Mouse (Mus musculus): ENCODE measurements around the gene Dctd. TPM values are rescaled to one million over a fixed set of nuclear protein-coding genes. Genes with fewer than 3 reads are reported as not detected.
"Not testable (repeated sequence)": the region's sequence is repeated elsewhere in the genome, so short reads cannot be mapped to it uniquely, and the experiment has no call there.

The Dctd gene
- polyA plus RNA-seq, 2 experiments from 2014 or later: 5.6 to 9.5 TPM

GRCm38 (mm10) chr8:48146449-48146848 is 47.6 kb downstream of the Dctd start:
- ATAC-seq: no peak

DNA sequence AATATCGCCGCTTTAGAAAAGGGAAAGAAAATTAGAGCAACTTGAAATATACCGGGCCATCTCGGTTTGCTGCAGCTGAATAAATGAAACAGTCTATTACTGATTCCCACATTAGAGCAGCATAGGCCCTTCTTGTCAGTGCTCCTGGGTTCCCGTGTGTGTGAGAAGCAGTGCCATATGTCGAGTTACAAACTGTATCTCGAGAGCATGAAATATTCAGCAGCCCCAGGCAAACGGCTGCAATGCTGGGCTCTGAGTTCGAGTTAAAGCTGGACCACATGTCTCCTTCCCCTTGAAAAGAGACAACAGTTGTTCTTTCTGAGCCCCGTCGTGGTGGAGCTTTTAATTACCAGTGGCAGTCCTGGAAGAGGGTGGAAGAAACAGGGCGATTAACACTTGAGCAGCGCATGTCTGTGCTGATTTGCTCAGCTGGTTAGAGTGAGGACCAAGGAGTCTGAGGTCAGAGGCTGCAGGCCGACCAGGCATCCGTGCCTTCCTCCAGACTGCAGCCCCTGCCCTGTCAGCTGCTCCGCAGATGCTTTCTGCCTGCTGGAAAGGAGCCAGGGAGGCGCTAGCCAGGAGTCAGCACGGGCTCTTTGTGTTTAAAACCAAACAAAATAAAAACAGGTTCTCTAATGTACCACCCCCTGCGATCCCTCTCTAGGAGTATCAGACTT is 53.3 kb downstream of the Dctd start:
- no peak for ATAC-seq

GRCm38 (mm10) chr8:48153360-48154121 is 54.6 kb downstream of the Dctd start:
- no peak for ATAC-seq

DNA sequence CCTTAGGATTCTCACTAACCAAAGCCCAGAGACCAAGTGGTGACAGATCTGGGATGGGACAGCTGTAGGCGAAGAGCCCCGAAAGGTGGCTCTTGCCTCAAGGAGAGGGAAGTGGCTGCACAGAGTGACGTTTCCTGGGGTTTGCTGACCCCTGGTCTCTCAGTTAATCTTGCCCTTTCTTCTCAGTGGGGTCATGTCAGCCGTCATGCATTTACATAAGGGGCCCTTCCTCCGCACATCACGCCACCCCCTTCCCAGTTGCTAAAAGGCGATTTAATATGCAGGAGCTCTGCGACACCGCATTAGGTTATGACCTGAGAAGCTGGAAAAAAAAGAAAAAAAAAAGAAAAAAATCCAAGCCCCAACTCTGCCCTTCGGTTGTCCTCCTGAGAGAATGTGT is 58.8 kb downstream of the Dctd start:
- ATAC-seq: no peak

DNA sequence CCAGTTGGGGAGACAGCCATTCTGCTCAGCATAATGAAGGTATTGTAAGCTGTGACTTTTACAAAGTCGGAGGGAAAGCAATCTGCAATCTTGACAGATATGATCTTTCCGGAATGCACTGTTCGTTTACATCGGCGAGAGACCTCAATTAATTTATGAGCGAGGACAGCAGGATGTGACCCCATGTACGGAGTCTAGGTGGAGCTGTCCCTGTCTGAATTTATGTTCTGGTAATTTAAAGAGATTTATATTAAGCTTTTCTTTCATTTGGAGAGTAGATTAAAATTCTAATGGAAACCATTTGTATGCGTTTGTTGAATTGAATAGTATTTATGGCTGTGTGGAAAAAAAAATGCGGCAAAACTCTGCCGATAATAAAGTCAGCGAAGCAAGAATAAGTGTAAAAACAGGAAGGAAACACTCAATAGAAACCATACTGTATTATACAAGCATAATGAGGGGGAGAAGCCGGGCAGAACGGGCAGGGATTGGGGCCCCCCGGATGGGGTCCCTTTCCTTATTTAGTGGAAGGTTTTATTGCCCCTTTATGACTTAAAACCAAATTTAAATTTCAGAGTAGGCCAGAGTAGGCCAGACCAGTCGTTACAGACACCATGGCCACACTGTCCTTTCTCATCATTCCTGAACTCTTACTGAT is 59.8 kb downstream of the Dctd start:
- no peak for ATAC-seq

DNA sequence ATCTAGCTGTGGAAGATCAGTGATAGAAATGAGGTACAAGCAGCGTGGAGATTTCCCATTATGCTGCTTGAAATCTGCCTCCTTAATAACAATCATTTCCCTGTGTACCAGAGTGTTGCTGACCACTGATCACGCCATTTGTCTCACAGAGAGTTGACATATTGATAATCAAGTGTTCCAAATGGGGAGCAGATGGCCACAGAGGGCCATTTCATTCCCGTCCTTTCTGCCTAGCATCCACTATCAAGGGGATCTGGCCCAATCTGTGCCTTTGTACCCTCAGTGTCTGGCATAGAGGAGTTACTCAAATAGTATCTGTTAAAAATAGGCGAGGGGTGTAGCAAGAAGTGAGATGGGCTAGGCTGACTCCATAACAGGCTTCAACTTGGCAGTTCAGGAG is 78.5 kb downstream of the Dctd start:
- ATAC-seq: no peak

GRCm38 (mm10) chr8:48177876-48178275 is 79.0 kb downstream of the Dctd start:
- no peak for ATAC-seq

GRCm38 (mm10) chr8:48178993-48179392 is 80.1 kb downstream of the Dctd start:
- no peak for ATAC-seq

GRCm38 (mm10) chr8:48180146-48180545 is 81.3 kb downstream of the Dctd start:
- not testable (repeated sequence) for ATAC-seq

GRCm38 (mm10) chr8:48181000-48181399 is 82.1 kb downstream of the Dctd start:
- no peak for ATAC-seq

GRCm38 (mm10) chr8:48183758-48184157 is 84.9 kb downstream of the Dctd start:
- no peak for ATAC-seq

DNA sequence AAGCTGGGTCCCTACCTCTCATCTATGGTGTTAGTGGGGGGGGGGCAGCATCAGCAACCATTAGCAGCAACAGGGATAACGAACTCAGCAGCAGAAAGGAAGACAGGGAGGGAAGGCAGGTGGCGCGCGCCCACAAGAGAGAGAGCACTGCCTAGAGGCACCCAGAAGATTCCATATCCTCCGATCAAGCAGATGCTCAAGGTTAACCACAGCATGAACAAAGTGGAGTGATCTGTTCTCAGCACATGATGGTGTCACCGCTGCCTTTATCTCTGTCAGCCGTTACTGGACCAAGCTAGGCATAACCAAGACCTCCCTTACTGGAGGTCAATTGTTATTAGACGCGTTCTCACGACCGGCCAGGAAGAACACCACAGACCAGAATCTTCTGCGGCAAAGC is 89.7 kb downstream of the Dctd start:
- ATAC-seq: no peak

DNA sequence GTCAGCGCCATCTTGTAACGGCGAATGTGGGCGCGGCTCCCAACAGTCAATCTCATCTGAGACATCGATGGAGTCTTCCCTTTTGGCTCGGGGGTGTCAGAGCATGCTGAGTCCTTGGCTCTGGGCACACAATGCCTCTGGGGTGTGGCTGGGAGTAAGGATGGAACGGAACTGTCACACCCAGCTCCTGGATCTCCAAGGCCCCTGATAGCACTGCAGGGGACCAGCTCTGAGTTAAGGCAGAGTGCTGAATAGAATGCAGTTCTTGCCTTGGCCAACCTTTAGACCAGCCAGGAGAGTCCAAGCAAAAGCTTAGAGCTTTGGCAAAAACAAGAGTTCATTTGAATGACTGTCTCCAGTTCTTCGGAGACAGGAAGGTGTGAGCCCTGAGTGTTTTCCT is 97.1 kb downstream of the Dctd start:
- no peak for ATAC-seq

GRCm38 (mm10) chr8:48199171-48199570 is 100.3 kb downstream of the Dctd start:
- no peak for ATAC-seq

DNA sequence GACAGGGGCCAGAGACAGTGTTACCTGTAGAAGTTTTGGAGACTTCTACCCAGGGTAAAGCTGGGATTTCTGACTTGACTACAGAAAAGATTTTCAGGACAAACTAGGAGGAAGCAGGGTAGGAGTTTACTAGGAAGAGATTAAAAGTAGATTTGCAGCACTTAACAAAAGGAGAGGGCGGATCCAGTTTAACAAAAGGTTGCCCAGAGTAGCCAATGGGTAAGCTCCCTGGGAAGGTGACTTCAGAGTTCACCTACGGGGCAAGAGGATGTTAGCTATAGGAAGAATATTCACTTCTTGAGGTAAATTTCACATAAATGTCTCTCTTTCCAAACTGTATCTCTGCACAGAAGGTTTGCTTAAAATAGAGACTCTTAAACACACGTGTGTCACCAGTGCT is 103.7 kb downstream of the Dctd start:
- ATAC-seq: no peak

Other genes with a start within 250 kb of the Dctd start
- under 1 TPM; 0.24 to 0.31 TPM for gene Wwc2, start 108.2 kb upstream of the Dctd start, polyA plus RNA-seq (2017; shearing (Covaris generic))

All from CD4-positive, CD25-positive, alpha-beta regulatory T cell, adult 4 months (primary cell).